ENCODE assay signal across 20 mouse cellular contexts in the genomic region with DNA sequence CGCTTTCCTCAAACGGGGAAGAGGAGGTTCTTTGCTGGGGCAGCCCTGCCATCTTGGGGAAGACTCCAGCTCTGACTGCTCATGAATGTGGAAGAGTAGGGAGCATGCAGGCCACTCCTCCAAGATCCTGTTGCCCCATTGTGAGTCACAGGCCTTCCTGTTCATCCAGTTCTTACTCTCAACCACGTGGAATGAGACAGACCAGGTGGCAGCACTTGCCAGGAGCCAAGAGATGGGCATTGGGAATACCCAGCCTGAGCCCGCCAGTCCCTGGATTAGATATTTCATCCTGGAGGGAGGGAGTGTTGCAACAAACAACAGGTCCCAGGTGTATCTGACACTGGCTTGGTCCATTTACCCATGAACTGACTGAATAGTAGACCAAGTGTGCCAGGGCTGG. TPM values are rescaled to one million over a fixed set of nuclear protein-coding genes. Genes with fewer than 3 reads are reported as not detected.
DNase-seq lines count a peak whose midpoint lies in the region; ATAC-seq and TF ChIP-seq lines count a peak whose summit lies in the region.
"Had no signal": no experiment of that assay in that cellular context is flagged by ENCODE, and none has a peak within 500 bp of the region (broad histone marks: within the 10 kb centered on the region; RNA-seq: fewer than 3 reads in every experiment).

No protein-coding gene starts in this region.

- H3K36me3 ChIP-seq in lung, postnatal 0 days (ENCODE audit: insufficient read depth, low read length): no peaks in the 10 kb centered on the region
- H3K36me3 ChIP-seq in macrophage (ENCODE audit: inconsistent target): no peaks in the 10 kb centered on the region
- H3K36me3 ChIP-seq: heart, embryonic 15.5 days; kidney, embryonic 15.5 days; limb, embryonic 13.5 days; liver, embryonic 15.5 days had no signal

- no peak for TF ChIP-seq EP300 in lung, postnatal 0 days (IDR thresholded peaks at IDR 0.05)

- 54% methylated on average over 4 of the region's 4 CpGs for WGBS in lung, postnatal 0 days
- 34% methylated on average over 4 of the region's 4 CpGs for WGBS in macrophage (ENCODE audit: missing documents)

- TF ChIP-seq CTCF in lung, postnatal 0 days (IDR thresholded peaks at IDR 0.05): no peak

- DNase-seq in adrenal gland, postnatal 10 days: peak; percentile 46
- DNase-seq in adrenal gland, postnatal 25 days: no peak
- DNase-seq in lung, postnatal 0 days (ENCODE audit: low spot score): peak; percentile 29
- no peak for DNase-seq in lung, postnatal 14 days
- DNase-seq in NIH3T3 (ENCODE audit: low read depth): peak; percentile 46
- no peak for DNase-seq in ovary, postnatal 36 days (ENCODE audit: low spot score)
- no peak for DNase-seq in spleen, adult 12 weeks (ENCODE audit: low spot score)
- DNase-seq: cerebellum, adult 9-11 months; gastrocnemius, postnatal 36 days; lung, postnatal 10 days had no signal

- no peak overlapping the region for H3K4me3 ChIP-seq in lung, postnatal 0 days (ENCODE audit: low read depth, low read length)
- no peak overlapping the region for H3K4me3 ChIP-seq in macrophage (ENCODE audit: inconsistent target)
- H3K4me3 ChIP-seq: erythroblast, embryonic 14.5 days; heart, embryonic 15.5 days; kidney, embryonic 15.5 days; limb, embryonic 13.5 days; liver, embryonic 15.5 days had no signal

- H3K27ac ChIP-seq in lung, postnatal 0 days (ENCODE audit: low read length): no peak overlapping the region
- peak overlapping the region; percentile 95 for H3K27ac ChIP-seq in macrophage
- H3K27ac ChIP-seq: heart, embryonic 15.5 days; kidney, embryonic 15.5 days; limb, embryonic 13.5 days; liver, embryonic 15.5 days had no signal

- peaks cover 87% of the 10 kb centered on the region for H3K79me2 ChIP-seq in macrophage (ENCODE audit: inconsistent target)

- H3K9ac ChIP-seq in lung, postnatal 0 days (replicated peaks; ENCODE audit: low read depth): no peak overlapping the region
- H3K9ac ChIP-seq: heart, embryonic 15.5 days; kidney, embryonic 15.5 days; limb, embryonic 13.5 days; liver, embryonic 15.5 days had no signal

- ATAC-seq in lung, postnatal 0 days: no peak
- ATAC-seq: forebrain, embryonic 14.5 days; hindbrain, embryonic 16.5 days; intestine, embryonic 16.5 days had no signal

- no peak overlapping the region for H3K4me2 ChIP-seq in lung, postnatal 0 days (replicated peaks; ENCODE audit: low read depth, low read length)
- H3K4me2 ChIP-seq: heart, embryonic 15.5 days; kidney, embryonic 15.5 days; limb, embryonic 13.5 days; liver, embryonic 15.5 days; midbrain, embryonic 11.5 days had no signal

- no peaks in the 10 kb centered on the region for H3K9me3 ChIP-seq in lung, postnatal 0 days (ENCODE audit: low read length)
- H3K9me3 ChIP-seq: heart, embryonic 15.5 days; kidney, embryonic 15.5 days; limb, embryonic 13.5 days; liver, embryonic 15.5 days had no signal

- peaks cover 3% of the 10 kb centered on the region; the same call in 1 of the 2 replicates for H3K4me1 ChIP-seq in lung, postnatal 0 days (ENCODE audit: insufficient read depth, low read depth, low read length)

- H3K27me3 ChIP-seq in lung, postnatal 0 days (replicated peaks; ENCODE audit: insufficient read depth, low read length): no peaks in the 10 kb centered on the region
- H3K27me3 ChIP-seq: heart, embryonic 15.5 days; kidney, embryonic 15.5 days; limb, embryonic 13.5 days; liver, embryonic 15.5 days had no signal

RNA-seq across cellular contexts. Expression of a gene that starts 7.6 kb away (rescaled TPM):
- 100 to 1,000 TPM in 1 of 2 experiments, 10 to 100 TPM in 1; 55.7 to 119 TPM for total RNA-seq in adrenal gland, postnatal 10 days (2021)
- 87.9 and 110 TPM in 2 replicates for total RNA-seq in adrenal gland, postnatal 25 days (2021)
- 4.8 and 5.4 TPM in 2 replicates for polyA plus RNA-seq in lung, postnatal 0 days (2015; fragmentation: Nextera tagmentation; extraction: Ambion mirVana)
- 100 to 1,000 TPM in 7 of 26 experiments, 10 to 100 TPM in 19; 42.2 to 378 (median 62.1) TPM for total RNA-seq in macrophage (2018; cell fraction: chromatin; rRNA removed)
- 100 to 1,000 TPM in 3 of 26 experiments, 10 to 100 TPM in 23; 39.8 to 206 (median 51.4) TPM for total RNA-seq in macrophage (2018; cell fraction: cytosol; rRNA removed)
- total RNA-seq in macrophage (2018; cell fraction: nucleus; rRNA removed): 100 to 1,000 TPM in 13 of 26 experiments, 10 to 100 TPM in 13; 58.2 to 290 (median 98.4) TPM
- 23.2 to 59.3 TPM (median 33.1 TPM) in 3 replicates for polyA plus RNA-seq in macrophage (2018)

Comparison
In these comparisons a context has a peak if more than half of its experiments do, and no peak if none do; other contexts are left out.
1. DNase-seq: peak in adrenal gland, postnatal 10 days (single experiment), lung, postnatal 0 days (single experiment) and NIH3T3 (single experiment); none in adrenal gland, postnatal 25 days (single experiment), lung, postnatal 14 days (single experiment), ovary, postnatal 36 days (single experiment) and spleen, adult 12 weeks (single experiment).